Mouse (Mus musculus) hindbrain, embryonic 15.5 days (tissue): ENCODE measurements at regions not wholly inside any gene's neighbourhood (a gene's known extent, or its start where the extent isn't known, plus 50 kb on each side); places are given as distances from the start of the nearest gene placed in this dataset.

Source experiments
- ATAC-seq: fragments of 200-750 bp; cut with Nextera tagmentation; 2 replicates; pipeline ENCODE4 v1.8.0; 2017; ENCODE audit warnings: low read depth, moderate number of reproducible peaks, moderate TSS enrichment; ENCODE audit not compliant: low FRiP score
- H3K27ac ChIP-seq: fragments of 300-500 bp; sonication (generic); replicated peaks from 2 replicates; pipeline ENCODE4 v1.5.1; 2015; ENCODE audit warnings: mild to moderate bottlenecking, inconsistent platforms
- H3K27me3 ChIP-seq: fragments of 300-500 bp; sonication (generic); 2 replicates; pipeline ENCODE4 v1.6.1; 2015; ENCODE audit warnings: control low read depth, inconsistent platforms
- H3K36me3 ChIP-seq: fragments of 300-500 bp; sonication (generic); 2 replicates; pipeline ENCODE4 v1.6.1; 2015; ENCODE audit warnings: control low read depth, inconsistent platforms
- H3K4me1 ChIP-seq: fragments of 300-500 bp; sonication (generic); replicated peaks from 2 replicates; pipeline ENCODE4 v1.6.1; 2015; ENCODE audit warnings: control low read depth, inconsistent platforms
- H3K4me2 ChIP-seq: fragments of 300-500 bp; sonication (generic); 2 replicates; pipeline ENCODE4 v1.6.1; 2015; ENCODE audit warnings: moderate library complexity, mild to moderate bottlenecking, inconsistent platforms
- H3K4me3 ChIP-seq: fragments of 300-500 bp; sonication (generic); 2 replicates; pipeline ENCODE4 v1.5.1; 2015; ENCODE audit warnings: mild to moderate bottlenecking, inconsistent platforms
- H3K9ac ChIP-seq: fragments of 300-500 bp; sonication (generic); 2 replicates; pipeline ENCODE4 v1.6.1; 2015; ENCODE audit warnings: inconsistent platforms
- H3K9me3 ChIP-seq: fragments of 300-500 bp; sonication (generic); 2 replicates; pipeline ENCODE4 v1.6.1; 2016; ENCODE audit warnings: control low read depth, inconsistent platforms
- WGBS: fragments of 180-500 bp; shearing (Covaris S2); methylation state at CpG from one replicate; pipeline ENCODE4 v1.1.7; 2015; 5-methylcytosine and 5-hydroxymethylcytosine counted together

DNA sequence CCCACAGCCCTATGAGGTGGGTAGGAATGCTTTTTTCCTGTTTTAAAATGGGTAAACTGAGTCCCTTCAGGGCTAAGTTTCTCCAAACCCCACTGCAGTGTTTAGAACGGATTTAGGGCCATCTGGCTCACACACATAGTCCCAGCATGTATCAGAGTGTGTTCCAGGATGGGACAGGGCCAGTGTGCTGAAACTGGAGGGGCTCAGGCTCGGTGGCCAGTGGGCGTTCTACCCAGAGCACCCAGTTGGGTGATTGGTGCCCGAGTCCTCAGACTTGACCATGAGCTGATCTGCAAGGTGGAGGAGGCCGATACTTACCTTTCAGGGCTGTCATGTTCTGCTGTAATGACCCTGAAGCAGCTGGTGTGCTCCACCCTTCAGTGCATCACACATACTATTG lies 176.6 kb upstream of the Map3k1 start:
- Histone ChIP-seq H3K27me3 (no peaks in the 10 kb centered on the region), H3K4me1 (peaks cover 16% of the 10 kb centered on the region), H3K4me2 (no peak overlapping the region), H3K27ac (no peak overlapping the region), H3K4me3 (no peak overlapping the region), H3K36me3 (no peaks in the 10 kb centered on the region), H3K9ac (no peak overlapping the region), H3K9me3 (no peaks in the 10 kb centered on the region)
- WGBS: 88% methylated on average over 5 of the region's 5 CpGs
- no peak for ATAC-seq

DNA sequence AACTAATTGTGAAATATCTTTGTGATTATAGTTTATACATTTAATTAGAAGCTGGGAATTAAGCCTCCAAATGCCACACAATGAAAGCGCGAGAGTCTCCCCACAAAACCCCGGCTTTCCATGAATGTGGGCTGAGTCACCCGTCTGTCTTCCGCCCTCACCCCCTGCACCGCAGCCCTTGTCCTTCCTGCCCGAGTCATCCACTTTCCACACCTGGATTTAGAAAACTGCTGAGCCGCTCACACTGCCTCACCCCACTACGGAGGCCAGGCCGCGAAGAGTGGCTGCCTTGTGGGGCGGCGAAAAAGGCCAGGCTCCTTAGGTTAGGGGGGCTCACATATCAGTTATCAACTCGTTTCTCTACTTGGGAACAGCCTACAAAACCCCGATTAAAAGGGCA lies 177.9 kb upstream of the Map3k1 start:
- no peaks in the 10 kb centered on the region for H3K36me3 ChIP-seq
- H3K27ac ChIP-seq: no peak overlapping the region
- H3K4me2 ChIP-seq: no peak overlapping the region
- H3K9me3 ChIP-seq: no peaks in the 10 kb centered on the region
- no peak overlapping the region for H3K4me3 ChIP-seq
- ATAC-seq: no peak
- 92% methylated on average over 15 of the region's 15 CpGs for whole genome bisulfite sequencing
- H3K9ac ChIP-seq: no peak overlapping the region
- peaks cover 21% of the 10 kb centered on the region for H3K4me1 ChIP-seq
- H3K27me3 ChIP-seq: no peaks in the 10 kb centered on the region

DNA sequence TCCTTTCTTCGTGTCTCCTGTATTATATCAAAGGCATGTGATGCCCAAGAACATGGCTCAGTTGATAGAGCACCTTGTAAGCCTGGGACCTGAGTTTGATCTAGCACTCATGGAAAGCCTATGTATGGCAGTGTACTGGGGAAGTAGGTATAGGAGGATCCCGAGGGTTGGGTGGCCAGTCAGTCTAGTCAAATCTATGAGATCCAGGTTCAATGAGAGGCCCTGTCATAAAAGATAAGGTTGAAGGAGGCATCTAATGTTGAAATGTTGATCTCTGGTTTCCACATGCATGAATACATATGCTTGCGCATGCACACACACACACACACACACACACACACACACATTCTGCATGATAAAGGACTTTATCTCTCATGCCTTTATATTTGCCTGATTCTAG lies 178.6 kb upstream of the Map3k1 start:
- H3K27ac ChIP-seq: no peak overlapping the region

DNA sequence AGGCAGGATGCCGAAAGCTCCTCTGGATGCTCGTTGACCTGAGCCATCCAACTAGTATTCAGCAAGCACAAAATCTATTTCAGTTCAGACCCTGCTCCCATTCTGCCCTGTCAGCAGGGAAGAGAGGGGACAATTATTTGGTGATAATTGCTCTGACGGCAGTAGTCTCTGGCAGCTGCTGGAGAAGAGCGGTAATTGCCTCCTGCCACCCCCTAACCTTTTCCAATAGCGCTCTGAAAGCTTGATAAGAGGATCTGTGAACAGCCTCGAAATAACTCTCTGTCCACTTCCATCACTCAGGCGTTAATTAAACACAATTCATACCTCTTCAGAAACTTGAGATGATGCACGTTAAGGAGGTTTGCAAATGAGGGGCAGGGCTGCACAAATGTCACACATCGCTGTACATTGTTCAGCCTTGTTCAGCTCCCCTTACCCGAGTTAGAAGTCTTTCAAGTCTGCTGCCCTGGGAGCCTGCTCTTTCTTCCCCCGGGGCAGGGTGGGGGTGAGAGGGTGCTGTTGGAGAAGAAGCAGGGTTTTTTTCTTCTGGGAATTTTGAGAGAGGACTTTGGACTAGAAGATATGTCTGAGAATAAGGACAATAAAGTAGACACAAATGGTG lies 182.2 kb upstream of the Map3k1 start:
- H3K4me1 ChIP-seq: peaks cover 8% of the 10 kb centered on the region
- WGBS: 24% methylated on average over 11 of the region's 11 CpGs
- peak; percentile 45; the same call in 1 of the 2 replicates for ATAC-seq
- H3K9me3 ChIP-seq: no peaks in the 10 kb centered on the region
- no peaks in the 10 kb centered on the region for H3K36me3 ChIP-seq
- H3K27ac ChIP-seq: no peak overlapping the region
- H3K27me3 ChIP-seq: no peaks in the 10 kb centered on the region
- H3K4me3 ChIP-seq: no peak overlapping the region
- no peak overlapping the region for H3K4me2 ChIP-seq
- no peak overlapping the region for H3K9ac ChIP-seq

More for the DNA sequence above, 178.6 kb upstream of the Map3k1 start:
- Histone ChIP-seq H3K4me2 (no peak overlapping the region), H3K27me3 (no peaks in the 10 kb centered on the region), H3K9ac (no peak overlapping the region), H3K4me3 (no peak overlapping the region), H3K4me1 (peaks cover 21% of the 10 kb centered on the region), H3K36me3 (no peaks in the 10 kb centered on the region), H3K9me3 (no peaks in the 10 kb centered on the region)
- WGBS: 90% methylated on average over 3 of the region's 3 CpGs
- no peak for ATAC-seq

DNA sequence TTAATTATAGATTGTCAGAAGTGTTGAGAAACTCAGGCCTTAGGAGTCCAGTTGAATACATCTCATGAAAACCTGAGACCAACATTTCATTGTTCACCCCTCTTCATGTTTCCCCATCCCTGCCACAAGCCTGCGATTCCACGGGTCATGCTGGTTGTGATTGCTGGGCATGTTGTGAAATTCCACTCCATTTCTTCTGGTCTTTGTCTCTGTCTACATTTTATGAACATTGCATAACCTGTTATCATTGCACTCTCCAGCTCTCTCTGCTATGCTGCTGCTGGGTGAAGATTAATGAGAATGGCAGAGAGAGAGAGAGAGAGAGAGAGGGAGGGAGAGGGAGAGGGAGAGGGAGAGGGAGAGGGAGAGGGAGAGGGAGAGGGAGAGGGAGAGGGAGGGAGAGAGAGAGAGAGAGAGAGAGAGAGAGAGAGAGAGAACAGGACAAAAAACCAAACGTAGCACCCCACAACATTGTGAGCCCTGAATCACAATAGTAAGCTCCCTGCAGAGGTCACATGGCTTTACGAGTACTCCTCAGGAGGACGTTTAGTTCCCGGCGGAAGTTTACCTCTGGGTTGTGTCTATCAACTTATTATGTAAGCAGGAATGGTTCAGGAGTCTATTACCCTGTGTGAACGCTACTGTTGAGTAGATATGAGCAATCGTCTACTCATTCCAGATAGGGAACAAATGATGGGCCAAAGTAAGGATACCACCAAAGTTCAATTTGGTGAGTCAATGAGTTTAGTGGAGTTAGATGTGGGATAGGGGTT lies 183.5 kb upstream of the Map3k1 start:
- Histone ChIP-seq H3K9ac (no peak overlapping the region), H3K4me1 (peaks cover 17% of the 10 kb centered on the region), H3K4me2 (no peak overlapping the region), H3K27ac (no peak overlapping the region), H3K9me3 (no peaks in the 10 kb centered on the region), H3K27me3 (no peaks in the 10 kb centered on the region), H3K4me3 (no peak overlapping the region), H3K36me3 (no peaks in the 10 kb centered on the region)
- no peak for ATAC-seq
- 79% methylated on average over 9 of the region's 9 CpGs for WGBS

DNA sequence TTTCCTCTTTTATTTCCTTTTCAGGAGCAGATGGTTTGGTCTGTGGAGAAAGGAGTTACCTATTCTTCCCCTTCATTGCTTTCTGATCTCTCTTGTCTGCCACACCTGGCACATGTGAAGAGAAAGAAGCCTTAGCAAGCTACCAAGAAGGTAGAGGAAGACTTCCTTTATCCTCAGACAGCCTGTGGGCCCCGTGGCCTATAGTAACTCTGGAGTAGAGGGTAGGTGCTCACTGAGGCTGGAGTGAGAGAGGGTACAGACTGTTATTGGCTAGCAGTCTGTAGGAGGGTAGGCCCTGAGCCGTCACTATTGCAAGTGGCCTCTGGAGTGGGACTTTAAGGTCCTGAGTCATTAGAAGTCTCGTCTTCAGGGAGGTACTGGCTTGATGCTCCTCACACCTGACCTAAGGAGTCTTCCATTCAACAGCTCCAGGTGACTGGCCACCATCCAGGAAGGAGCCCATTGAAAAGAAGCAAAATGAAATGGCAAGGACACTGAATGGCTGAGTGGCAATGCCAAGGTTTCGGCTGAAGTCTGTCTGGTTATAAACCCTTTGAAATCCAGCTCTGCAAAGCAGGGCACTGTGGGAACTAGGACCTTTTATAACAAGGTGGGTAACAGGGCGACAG lies 186.2 kb upstream of the Map3k1 start:
- H3K4me1 ChIP-seq: peaks cover 20% of the 10 kb centered on the region
- no peak overlapping the region for H3K27ac ChIP-seq
- no peak overlapping the region for H3K9ac ChIP-seq
- no peak overlapping the region for H3K4me2 ChIP-seq
- no peak for ATAC-seq
- WGBS: 91% methylated on average over 5 of the region's 5 CpGs
- H3K9me3 ChIP-seq: no peaks in the 10 kb centered on the region
- no peaks in the 10 kb centered on the region for H3K36me3 ChIP-seq
- H3K27me3 ChIP-seq: no peaks in the 10 kb centered on the region
- H3K4me3 ChIP-seq: no peak overlapping the region

DNA sequence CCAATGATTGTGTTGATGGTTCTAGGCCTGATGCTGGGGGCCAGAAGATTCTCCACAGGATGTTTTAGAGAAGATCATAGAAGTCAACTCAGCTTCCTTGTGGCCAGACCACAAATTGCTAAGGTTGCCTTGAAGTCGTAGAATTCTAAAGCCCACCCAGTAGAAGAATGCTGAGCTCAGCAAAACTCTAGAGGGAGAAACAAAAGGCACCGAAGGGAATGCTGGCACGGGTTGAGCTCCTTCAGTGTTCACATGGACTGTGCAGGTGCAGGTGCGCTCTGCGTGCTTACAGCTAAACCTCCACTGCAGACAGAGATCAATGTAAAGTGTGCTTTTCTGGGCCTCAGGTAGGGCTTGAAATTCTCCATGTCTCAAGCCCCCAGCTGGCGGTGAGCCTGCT lies 186.9 kb upstream of the Map3k1 start:
- WGBS: 84% methylated on average over 6 of the region's 6 CpGs
- no peaks in the 10 kb centered on the region for H3K9me3 ChIP-seq
- no peak for ATAC-seq

DNA sequence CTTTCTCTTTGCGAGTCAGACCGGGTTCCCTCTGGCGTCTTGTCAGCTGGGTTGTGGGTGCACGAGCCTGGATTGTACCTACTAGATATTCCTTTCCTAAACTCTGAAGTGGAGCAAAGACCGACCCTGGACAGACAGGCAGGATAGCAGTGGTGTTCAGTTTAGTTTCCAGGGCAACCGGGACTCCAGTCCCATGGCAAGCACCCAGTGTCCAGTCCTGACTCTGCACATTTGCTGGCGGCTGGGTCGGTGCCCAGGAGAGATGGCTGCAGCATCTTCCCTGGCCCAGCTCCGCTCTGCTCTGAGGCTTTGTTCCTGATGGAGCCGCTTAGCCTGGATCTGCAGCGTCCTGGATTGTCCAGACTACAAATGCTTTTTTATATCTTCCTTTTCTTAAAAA lies 188.1 kb upstream of the Map3k1 start:
- H3K4me1 ChIP-seq: peaks cover 28% of the 10 kb centered on the region
- no peak overlapping the region for H3K9ac ChIP-seq
- no peaks in the 10 kb centered on the region for H3K27me3 ChIP-seq
- H3K4me2 ChIP-seq: no peak overlapping the region
- no peaks in the 10 kb centered on the region for H3K36me3 ChIP-seq
- no peak overlapping the region for H3K4me3 ChIP-seq
- H3K27ac ChIP-seq: no peak overlapping the region
- 40% methylated on average over 11 of the region's 11 CpGs for WGBS
- ATAC-seq: peak; percentile 78
- H3K9me3 ChIP-seq: no peaks in the 10 kb centered on the region

More for the DNA sequence above, 186.9 kb upstream of the Map3k1 start:
- H3K27me3 ChIP-seq: no peaks in the 10 kb centered on the region
- no peak overlapping the region for H3K9ac ChIP-seq
- H3K27ac ChIP-seq: no peak overlapping the region
- H3K4me2 ChIP-seq: no peak overlapping the region
- no peak overlapping the region for H3K4me3 ChIP-seq
- H3K4me1 ChIP-seq: peaks cover 22% of the 10 kb centered on the region
- H3K36me3 ChIP-seq: no peaks in the 10 kb centered on the region

DNA sequence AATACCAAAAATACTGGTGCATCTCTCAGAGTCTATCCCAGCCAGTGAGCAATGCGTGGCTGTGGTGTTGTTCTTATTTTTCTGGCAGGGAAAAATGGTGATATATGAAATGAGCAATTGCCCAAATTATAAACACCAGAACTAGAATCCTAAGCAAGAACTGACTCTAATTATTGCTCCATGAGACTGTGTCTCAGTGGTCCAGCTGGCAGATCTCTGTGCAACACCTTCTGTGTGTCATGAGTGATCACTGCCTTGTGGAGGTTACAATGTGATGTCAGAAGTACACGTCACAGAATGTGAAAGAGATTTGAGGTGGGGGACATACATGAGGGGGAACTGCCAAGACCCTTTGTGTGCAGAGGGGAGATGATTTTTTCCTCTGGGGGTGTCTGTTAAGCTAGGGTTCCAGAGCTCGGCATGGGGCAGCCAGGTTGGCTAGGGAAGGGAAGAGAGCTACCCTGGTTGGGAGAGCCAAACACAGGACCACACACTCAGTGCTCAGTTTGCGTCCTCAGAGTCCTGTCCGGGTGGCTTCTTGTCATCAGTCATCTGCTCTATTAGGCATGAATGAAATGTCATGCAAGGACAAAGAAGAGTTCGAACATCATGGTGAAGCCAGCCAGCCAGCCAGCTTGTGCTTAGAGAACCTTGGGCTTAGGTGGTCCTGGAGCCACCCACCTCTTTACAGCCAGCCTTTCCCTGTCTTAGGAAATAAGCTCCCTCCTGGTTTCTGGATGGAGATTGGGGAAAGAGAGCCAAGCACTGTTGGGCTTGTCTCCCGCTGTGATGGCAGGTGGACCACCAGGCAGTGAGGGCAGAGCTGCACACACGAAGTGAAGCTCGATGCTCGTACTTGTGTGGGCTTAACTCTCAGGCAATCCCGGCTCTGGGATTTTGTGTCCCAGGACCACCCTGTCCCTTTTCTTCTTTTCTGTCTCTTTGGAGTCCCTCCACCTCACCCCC lies 189.5 kb upstream of the Map3k1 start:
- H3K9ac ChIP-seq: no peak overlapping the region
- WGBS: 67% methylated on average over 11 of the region's 11 CpGs
- no peak overlapping the region for H3K4me3 ChIP-seq
- no peaks in the 10 kb centered on the region for H3K27me3 ChIP-seq
- no peaks in the 10 kb centered on the region for H3K36me3 ChIP-seq
- H3K27ac ChIP-seq: no peak overlapping the region
- no peaks in the 10 kb centered on the region for H3K9me3 ChIP-seq
- ATAC-seq: no peak
- H3K4me1 ChIP-seq: peaks cover 38% of the 10 kb centered on the region
- no peak overlapping the region for H3K4me2 ChIP-seq

DNA sequence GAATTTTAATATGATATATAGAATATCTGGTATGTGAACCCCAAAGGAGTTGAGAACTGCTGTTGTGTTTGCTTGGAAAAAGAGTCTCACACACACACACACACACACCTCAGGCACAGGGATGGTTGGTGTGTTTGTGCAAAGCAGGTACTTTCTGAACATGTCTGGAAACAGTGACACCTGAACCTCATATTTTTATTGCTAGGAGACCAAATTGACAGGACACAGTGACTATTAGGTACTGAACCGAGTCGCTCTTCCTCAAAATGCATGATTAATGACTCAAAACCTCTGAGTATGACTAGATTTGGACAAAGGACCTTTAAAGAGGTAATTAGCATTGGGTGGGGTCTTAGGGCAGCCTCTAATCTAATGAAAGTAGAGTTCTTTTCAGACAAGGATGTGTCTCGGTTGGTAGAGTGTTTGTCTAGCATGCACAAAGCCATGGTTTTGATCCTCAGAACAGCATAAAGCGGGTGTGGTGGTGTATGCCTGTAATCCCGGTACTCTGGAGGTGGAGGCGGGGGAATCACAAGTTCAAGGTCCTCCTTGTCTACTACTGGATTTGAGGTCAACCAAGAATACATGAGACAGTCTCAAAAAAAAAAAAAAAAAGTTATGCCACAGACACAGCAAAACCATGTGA lies 191.0 kb upstream of the Map3k1 start:
- ATAC-seq: no peak
- H3K27ac ChIP-seq: no peak overlapping the region
- H3K4me3 ChIP-seq: no peak overlapping the region
- WGBS: 95% methylated on average over 6 of the region's 6 CpGs
- H3K9ac ChIP-seq: no peak overlapping the region
- H3K27me3 ChIP-seq: no peaks in the 10 kb centered on the region
- peaks cover 38% of the 10 kb centered on the region for H3K4me1 ChIP-seq
- no peaks in the 10 kb centered on the region for H3K9me3 ChIP-seq
- H3K36me3 ChIP-seq: no peaks in the 10 kb centered on the region
- H3K4me2 ChIP-seq: no peak overlapping the region

DNA sequence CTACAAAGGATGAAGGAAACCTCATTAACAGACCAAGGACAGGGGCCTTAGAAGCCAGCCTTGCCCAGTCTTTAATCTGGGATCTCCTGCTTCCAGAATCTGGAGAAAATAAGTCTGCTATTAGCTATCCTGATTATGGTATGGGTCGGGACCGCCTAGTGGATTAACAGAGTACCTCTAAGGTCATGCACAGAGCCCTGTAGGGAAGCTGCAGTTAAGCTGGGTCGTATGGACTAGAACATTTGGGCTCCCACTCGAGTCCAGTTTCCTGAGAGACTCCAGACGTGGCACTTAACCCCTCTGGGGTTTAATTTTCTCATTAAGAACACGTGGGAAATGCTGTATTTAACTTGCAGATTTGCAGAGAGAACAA lies 191.5 kb upstream of the Map3k1 start:
- H3K4me2 ChIP-seq: no peak overlapping the region

More for the DNA sequence above, 191.5 kb upstream of the Map3k1 start:
- Histone ChIP-seq H3K27me3 (no peaks in the 10 kb centered on the region), H3K36me3 (no peaks in the 10 kb centered on the region), H3K4me3 (no peak overlapping the region), H3K9me3 (no peaks in the 10 kb centered on the region), H3K27ac (no peak overlapping the region), H3K4me1 (peaks cover 38% of the 10 kb centered on the region), H3K9ac (no peak overlapping the region)
- 53% methylated on average over 6 of the region's 6 CpGs for WGBS
- ATAC-seq: no peak
